Mouse (Mus musculus) small intestine, adult 2 months (tissue): ENCODE measurements around the gene Chrd. TPM values are rescaled to one million over a fixed set of nuclear protein-coding genes. Genes with fewer than 3 reads are reported as not detected.
A peak's percentile ranks its signal among the peaks of the same experiment; 100 is the strongest.

ENCODE experiments used
- H3K27ac ChIP-seq: fragments of 200-500 bp; 2 replicates; pipeline ENCODE4 v1.5.1; 2012; ENCODE audit warnings: low read depth, low read length, control low read depth, inconsistent platforms; ENCODE audit not compliant: insufficient read depth
- H3K27me3 ChIP-seq: fragments of 200-500 bp; 2 replicates; pipeline ENCODE4 v1.6.1; 2012; ENCODE audit warnings: mild to moderate bottlenecking, moderate library complexity, low read length, inconsistent platforms; ENCODE audit not compliant: control insufficient read depth, insufficient read depth
- H3K36me3 ChIP-seq: fragments of 200-500 bp; 2 replicates; pipeline ENCODE4 v1.6.1; 2012; ENCODE audit warnings: mild to moderate bottlenecking, low read length, control low read depth, inconsistent platforms; ENCODE audit not compliant: control insufficient read depth, insufficient read depth
- H3K4me1 ChIP-seq: fragments of 200-500 bp; 2 replicates; pipeline ENCODE4 v1.6.1; 2012; ENCODE audit warnings: low read length, inconsistent platforms, mixed read lengths; ENCODE audit not compliant: control insufficient read depth, insufficient read depth, insufficient read length
- H3K4me3 ChIP-seq: fragments of 200-500 bp; 2 replicates; pipeline ENCODE4 v1.5.1; 2012; ENCODE audit warnings: low read depth, mild to moderate bottlenecking, control low read depth, inconsistent platforms, low read length, moderate library complexity
- CTCF ChIP-seq: fragments of 200-500 bp; IDR thresholded peaks from 2 replicates; pipeline ENCODE4 v1.5.1; 2012; ENCODE audit warnings: low read depth, mild to moderate bottlenecking, control low read depth, inconsistent platforms, low read length, moderate library complexity, mixed read lengths; ENCODE audit not compliant: insufficient replicate concordance, insufficient read length; ENCODE audit errors: extremely low read depth
- POLR2A ChIP-seq: fragments of 200-500 bp; IDR thresholded peaks from 2 replicates; pipeline ENCODE4 v1.6.1; 2012; ENCODE audit warnings: low read depth, mild to moderate bottlenecking, control low read depth, inconsistent platforms, low read length, moderate library complexity
- WGBS: fragments of 180-500 bp; shearing (Covaris S2); methylation state at CpG from one replicate; pipeline ENCODE4 v1.1.7; 2018; 5-methylcytosine and 5-hydroxymethylcytosine counted together
- polyA plus RNA-seq: library from polyadenylated mRNA; depleted of rRNA; stranded (reverse); fragments of >200 nt; gene quantifications from 2 replicates; pipeline ENCODE4 v1.2.3, GENCODE M21; 2012

Chrd gene
- polyA plus RNA-seq, 1 experiment, result 3.3 TPM

GRCm38 (mm10) chr16:20703699-20704400 is 29.1 kb upstream of the Chrd start:
- Histone ChIP-seq H3K36me3 (peaks cover 40% of the 10 kb centered on the region), H3K4me1 (no peaks in the 10 kb centered on the region), H3K27ac (no peak overlapping the region), H3K4me3 (no peak overlapping the region), H3K27me3 (no peaks in the 10 kb centered on the region)
- WGBS, result 84% methylated on average over 6 of the region's 6 CpGs
- no peak for TF ChIP-seq POLR2A

GRCm38 (mm10) chr16:20705786-20706185 is 27.1 kb upstream of the Chrd start:
- Histone ChIP-seq H3K4me3 (no peak overlapping the region), H3K27ac (no peak overlapping the region), H3K4me1 (no peaks in the 10 kb centered on the region; the same call in 1 of the 2 replicates), H3K27me3 (no peaks in the 10 kb centered on the region), H3K36me3 (peaks cover 54% of the 10 kb centered on the region)
- TF ChIP-seq POLR2A (no peak), CTCF (no peak)
- WGBS, result 88% methylated on average over 3 of the region's 3 CpGs

- H3K36me3 ChIP-seq, result peaks cover 60% of the 10 kb centered on the region
- H3K27me3 ChIP-seq, result no peaks in the 10 kb centered on the region
- no peak overlapping the region for H3K4me3 ChIP-seq
- no peaks in the 10 kb centered on the region; the same call in 1 of the 2 replicates for H3K4me1 ChIP-seq
- no peak overlapping the region for H3K27ac ChIP-seq
- no peak for TF ChIP-seq POLR2A
- no peak for TF ChIP-seq CTCF
- WGBS, result 89% methylated on average over 2 of the region's 2 CpGs
Measured at GRCm38 (mm10) chr16:20706407-20707055, 26.4 kb upstream of the Chrd start.

GRCm38 (mm10) chr16:20708220-20708938 is 24.5 kb upstream of the Chrd start:
- no peak for TF ChIP-seq POLR2A
- no peak for TF ChIP-seq CTCF
- no peak overlapping the region for H3K27ac ChIP-seq
- H3K36me3 ChIP-seq, result peaks cover 65% of the 10 kb centered on the region
- peaks cover 2% of the 10 kb centered on the region for H3K4me1 ChIP-seq
- no peak overlapping the region for H3K4me3 ChIP-seq
- no peaks in the 10 kb centered on the region for H3K27me3 ChIP-seq
- WGBS, result 94% methylated on average over 21 of the region's 21 CpGs

- no peaks in the 10 kb centered on the region for H3K27me3 ChIP-seq
- 85% methylated on average over 19 of the region's 19 CpGs for WGBS
- H3K4me3 ChIP-seq, result no peak overlapping the region
- H3K27ac ChIP-seq, result no peak overlapping the region
- peaks cover 6% of the 10 kb centered on the region for H3K4me1 ChIP-seq
- peaks cover 64% of the 10 kb centered on the region for H3K36me3 ChIP-seq
- TF ChIP-seq CTCF, result peak; percentile 63; the same call in 1 of the 2 replicates
- TF ChIP-seq POLR2A, result no peak
Measured at GRCm38 (mm10) chr16:20708939-20709734, 23.8 kb upstream of the Chrd start.

GRCm38 (mm10) chr16:20710370-20710769 is 22.6 kb upstream of the Chrd start:
- TF ChIP-seq CTCF (no peak), POLR2A (no peak)
- no peak overlapping the region for H3K27ac ChIP-seq
- H3K4me3 ChIP-seq, result no peak overlapping the region
- WGBS, result 96% methylated on average over 11 of the region's 11 CpGs
- H3K36me3 ChIP-seq, result peaks cover 61% of the 10 kb centered on the region
- H3K27me3 ChIP-seq, result no peaks in the 10 kb centered on the region
- peaks cover 6% of the 10 kb centered on the region for H3K4me1 ChIP-seq
